Mouse (Mus musculus) 3T3-L1 (cell line): ENCODE data around the gene Foxs1.

ENCODE experiments used
- DNase-seq: peaks from one replicate; pipeline ENCODE4 v3.0.0-alpha.2; 2015; ENCODE audit warnings: low read depth, low spot score

The Foxs1 gene

DNA sequence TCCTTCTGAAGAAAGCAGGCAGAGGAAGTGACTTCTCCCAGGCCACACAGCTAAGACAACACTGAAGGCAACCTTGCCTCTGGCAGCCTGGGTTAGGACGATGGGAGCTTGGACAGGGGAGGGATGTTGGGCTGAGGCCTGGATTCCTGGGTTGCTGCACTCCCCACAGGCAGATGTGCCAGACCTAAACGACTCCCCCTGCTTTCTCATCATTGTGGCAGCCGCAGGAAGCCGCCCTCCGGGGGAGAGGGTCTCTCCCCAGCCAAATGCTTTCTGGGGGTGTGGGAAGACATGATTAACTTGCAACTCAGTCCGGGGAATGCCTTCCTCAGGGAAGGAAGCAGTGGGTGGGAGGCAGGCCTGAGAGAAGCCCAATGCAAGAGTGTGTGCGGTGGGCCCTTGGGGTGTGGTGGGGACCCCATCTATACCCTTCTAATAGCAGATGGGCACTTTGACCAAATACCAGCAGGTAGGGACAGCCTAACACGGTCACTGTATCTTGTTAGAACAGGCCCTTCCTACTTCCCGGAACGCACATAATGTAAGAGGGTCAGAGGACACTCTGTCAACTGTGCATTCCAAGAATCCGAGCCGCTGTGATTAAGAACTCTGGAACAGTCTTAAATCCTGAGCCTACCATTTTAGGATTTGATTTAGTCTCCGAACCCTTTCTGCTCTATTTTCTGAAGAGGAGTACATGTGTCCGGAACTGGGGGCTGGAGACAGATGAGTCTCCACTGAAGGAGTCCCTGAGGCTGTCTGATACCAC is 4.6 kb downstream of the Foxs1 start:
- peak; percentile 76 for DNase-seq

DNA sequence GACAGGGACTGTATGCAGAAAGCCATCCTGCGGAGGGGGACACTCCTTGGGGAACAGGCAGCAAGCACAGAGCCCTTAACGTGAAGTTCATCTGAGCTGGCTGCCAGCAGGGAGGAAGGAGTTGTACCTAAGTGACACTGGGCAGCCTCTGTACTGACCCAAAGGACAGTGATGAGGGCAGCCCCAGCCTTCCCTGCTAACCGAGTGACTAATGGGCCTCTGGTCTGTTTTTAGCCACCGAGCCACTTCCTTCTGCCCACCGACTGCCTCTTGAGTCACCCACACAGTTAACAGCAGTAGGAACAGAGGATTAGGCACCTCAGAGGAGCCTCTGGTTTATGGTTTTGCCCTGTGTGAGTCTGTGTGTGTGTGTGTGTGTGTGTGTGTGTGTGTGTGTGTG is 5.6 kb downstream of the Foxs1 start:
- peak; percentile 91 for DNase-seq

DNA sequence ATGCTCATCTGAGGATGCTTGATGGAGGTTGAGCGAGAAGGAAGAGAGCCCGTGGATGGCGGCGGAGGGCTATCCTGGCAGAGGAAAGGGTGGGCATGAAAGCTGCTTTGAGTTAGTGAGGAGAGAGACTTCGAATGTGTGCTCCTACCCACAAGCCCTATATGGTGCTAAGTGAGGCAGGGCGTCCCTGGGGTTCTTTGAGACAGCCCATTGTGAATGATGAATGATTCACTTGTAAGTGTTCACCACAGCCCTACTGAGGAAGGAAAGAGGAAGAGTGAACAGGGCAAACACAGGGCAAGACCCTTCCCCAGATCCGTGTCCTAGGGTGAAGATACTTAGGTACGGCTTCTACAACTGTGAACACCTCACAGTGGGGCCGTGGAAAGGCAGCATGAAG is 6.1 kb downstream of the Foxs1 start:
- DNase-seq = peak; percentile 79

DNA sequence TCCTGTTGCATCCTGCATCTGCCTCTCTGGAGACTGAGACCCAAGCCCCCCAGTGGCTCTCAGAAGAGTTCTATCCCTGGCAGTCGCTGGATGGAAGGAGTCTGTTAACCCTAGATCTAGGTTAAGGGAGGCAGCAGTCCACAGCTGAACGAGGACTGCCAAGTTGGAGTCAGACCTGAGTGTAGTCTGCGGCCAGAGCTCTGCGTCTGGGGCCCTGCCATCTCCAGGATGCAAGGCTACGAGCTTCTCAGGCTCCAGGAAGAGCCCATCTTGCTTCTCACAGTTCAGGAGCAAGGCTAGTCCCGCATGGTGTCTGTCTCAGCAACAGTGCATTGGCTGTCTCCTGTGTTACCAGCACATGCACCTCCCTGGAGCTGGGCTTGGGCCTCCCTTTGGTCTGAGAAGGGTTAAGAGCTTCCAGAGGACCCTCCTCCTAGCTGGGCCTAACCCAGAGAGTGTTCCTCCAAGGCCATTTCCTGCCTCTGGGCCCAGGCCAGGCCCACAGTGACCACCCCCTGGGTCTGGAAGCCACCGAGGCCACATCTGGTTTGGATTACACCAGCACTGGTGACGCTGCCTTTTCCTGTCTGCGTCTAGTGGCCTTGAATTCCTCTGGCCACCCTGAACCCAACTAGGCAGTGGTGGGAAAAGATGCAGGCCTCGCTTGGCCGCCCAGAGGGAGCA is 7.7 kb downstream of the Foxs1 start:
- peak; percentile 96 for DNase-seq

DNA sequence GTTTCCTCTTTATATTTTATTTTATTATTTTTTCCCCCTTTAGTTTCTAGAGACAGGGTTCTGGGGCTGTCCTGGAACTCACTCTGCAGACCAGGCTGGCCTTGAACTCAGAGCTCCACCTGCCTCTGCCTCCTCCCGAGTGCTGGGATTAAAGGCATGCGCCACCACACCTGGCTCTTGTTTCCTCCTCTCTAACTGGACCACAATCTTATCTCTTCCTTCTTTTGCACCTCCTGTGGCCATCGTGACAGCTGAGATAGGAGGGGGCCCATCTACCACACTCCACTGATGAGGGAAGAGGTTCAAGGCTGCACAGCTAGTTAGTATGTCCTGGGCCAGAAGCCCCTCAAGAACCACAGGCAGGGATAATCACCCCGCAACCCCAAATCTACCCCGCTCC is 8.5 kb downstream of the Foxs1 start:
- DNase-seq = no peak

DNA sequence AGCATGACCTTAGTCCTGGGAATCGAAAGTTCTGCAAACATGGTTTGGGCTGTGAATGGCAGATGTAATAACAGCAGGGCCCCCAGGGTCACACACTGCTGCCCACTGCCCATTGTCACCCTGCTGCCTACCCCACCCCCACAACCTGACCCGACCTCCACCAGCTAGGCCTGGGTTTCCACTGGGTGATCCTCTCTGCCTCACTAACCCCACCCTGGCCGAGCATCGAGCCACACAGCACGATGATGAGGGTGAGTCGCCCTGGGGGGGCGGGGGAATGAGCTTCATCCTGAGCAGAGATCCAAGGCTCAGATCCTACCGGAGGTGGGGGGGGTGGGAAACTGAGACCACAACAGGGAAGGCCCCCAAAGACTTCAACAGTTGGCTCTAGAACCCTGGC is 8.9 kb downstream of the Foxs1 start:
- no peak for DNase-seq

DNA sequence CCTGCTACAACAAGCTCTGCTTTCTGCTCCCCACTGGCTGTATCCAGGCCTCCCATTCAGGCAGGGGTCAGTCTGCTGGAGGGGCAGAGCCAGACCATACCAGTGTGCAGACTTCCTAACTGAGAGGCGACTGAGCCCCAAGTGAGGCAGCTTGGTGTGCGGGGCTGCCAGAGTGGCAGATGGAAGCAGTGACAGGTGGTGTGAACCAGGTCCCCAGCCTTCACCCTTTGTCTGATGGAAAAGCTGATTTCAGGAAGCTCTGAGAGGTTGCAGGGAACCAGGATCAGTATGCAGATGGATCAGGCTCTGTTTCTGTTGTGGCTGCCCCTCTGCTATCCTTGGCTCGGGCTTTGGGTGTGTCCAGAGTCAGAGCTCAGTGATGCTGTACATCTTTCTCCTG is 9.4 kb downstream of the Foxs1 start:
- no peak for DNase-seq

DNA sequence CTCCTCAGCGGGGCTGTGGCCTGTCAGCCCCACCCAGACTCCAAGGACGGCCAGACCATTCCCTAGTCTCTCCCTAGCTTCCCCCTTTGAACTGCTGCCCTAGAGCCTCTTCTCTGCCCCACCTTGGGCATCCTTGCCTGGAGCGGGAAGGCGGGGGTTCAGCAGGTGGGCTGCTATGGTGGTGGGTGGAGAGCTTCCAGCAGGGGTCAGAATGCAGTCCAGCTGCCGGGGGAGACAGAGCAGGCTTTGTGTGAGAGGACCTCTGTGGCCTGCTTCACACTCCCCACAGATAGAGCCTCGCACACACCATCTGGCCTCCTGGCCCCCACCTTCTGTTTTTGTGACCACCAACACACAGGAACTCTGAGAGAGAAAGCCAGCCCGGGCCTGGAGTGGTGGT is 10.6 kb downstream of the Foxs1 start:
- DNase-seq = no peak

DNA sequence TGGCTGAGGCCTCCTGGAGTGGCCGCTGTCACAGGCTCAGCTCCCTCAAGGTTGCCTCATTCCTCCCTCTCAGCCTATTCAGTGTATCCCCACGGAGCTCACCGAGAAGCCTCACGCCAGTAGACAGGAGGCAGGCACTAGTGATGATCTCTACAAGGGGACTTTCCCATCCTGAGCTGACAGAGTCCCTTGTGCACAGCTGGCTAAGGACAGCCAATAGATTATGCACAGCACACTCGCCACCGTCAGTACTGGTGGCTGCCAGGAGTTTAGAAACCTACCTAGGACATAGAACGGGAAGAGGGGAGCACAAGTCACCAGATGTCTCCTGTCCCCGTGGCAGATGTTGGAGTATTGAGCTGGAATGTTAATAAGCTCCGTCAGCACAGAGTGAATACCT is 15.3 kb downstream of the Foxs1 start:
- DNase-seq = no peak

DNA sequence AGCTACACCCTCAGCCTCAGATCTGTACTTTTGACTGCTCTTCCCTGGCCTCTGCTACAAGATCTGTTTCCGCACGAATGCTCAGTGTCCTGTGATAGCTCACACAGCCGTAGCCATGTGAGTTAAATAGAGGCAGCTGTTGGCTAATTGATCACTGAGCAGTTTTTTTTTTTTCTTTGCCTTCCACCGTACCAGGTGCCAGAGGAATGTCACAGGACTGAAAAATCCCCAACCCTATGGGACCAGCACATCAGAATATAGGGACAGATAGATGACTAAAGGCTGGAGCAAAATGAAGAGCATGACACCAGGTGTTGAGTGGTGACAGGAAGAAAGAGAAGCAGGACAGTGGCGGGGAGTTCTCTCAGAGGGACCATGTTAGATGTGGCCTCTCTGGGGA is 16.9 kb downstream of the Foxs1 start:
- no peak for DNase-seq

DNA sequence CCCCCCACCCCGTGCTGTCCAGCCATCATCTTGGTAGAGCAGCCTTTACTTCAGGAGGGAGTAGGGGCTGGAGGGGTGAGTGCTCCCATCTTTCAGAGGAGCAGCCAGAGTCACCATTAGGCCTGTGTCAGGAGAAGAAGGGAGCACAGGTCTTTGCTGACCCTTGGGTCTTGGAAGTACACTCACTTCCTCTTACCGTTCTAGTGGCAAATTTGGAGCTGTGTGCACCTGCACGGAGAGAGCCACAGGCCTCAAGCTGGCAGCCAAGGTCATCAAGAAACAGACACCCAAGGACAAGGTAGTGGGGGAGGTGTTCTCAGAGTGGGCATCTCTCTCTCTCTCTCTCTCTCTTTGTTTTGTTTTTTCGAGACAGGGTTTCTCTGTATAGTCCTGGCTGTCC is 17.6 kb downstream of the Foxs1 start:
- no peak for DNase-seq

DNA sequence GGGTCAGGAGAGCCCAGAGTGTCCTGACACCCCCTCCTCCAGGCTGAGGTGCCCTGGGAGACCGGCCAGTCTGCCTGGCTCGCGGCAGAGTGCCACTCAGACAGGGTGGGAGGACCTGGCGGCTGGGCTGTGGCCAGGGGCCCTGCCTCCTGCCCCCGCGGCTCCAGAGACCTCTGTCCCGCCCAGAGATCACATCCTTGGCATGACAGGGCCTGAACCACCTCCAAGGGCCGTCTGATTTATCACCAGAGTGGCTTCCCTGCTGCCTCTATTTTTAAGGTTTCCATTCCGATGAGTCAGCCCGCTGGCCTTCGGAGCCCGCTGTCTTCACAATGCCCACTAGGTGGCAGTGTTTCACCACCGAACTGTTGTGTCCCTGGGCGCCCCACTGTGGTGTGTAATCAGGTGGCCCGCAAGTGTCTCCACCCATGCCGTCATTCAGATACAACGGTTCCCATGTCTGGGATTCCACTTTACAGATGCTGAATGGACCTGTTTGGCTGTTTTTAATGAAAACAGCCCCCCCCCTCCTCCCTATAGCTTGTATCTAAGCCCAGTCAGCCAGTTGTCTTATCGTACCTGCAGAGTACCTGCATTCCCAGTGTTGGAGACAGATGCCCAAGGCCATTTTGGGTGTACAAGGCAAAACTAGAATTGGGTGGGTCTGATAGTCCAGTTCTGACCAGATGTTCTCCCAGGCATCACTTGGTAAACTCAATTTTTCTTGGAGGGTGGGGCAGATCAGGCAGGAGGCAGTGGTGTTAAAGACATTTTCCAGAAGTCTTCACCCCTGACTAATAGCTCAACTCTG is 18.5 kb downstream of the Foxs1 start:
- peak; percentile 99 for DNase-seq

DNA sequence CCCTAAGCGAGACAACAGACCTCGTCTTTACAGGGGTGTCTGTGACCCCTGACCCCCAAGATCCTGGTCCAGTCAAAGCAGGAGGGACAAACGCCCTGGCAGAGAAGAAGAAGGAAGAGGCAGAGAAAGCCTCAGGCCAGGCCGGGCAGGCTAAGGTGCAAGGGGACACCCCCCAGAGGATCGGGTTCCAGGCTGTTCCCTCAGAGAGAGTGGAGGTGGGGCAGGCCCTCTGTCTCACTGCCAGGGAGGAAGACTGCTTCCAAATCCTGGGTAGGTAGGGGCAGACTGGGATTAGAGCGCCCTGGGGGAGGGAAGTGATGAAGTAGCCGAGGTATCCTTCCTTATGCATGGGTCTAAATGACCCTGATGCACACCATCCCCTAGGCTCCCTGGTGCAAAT is 19.5 kb downstream of the Foxs1 start:
- peak; percentile 38 for DNase-seq

DNA sequence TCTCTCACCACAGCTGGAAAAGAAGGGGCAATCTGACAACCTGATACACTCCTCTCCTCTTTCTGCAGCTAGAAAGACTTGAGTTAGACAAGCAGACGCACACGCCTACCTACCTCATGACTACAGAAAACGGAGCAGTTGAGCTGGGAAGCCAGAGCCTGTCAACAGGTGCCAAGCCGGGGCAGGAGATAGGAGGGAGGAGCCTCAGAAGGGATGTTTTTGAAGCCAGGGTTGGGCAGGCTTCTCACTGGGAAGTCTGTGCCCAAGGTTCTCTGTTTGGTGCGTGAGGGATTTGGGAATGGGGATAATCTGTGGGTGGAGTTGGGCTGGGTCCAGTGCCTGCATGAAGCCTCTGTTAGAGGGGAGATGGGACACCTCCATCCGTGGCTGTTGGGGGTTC is 21.6 kb downstream of the Foxs1 start:
- DNase-seq = no peak

DNA sequence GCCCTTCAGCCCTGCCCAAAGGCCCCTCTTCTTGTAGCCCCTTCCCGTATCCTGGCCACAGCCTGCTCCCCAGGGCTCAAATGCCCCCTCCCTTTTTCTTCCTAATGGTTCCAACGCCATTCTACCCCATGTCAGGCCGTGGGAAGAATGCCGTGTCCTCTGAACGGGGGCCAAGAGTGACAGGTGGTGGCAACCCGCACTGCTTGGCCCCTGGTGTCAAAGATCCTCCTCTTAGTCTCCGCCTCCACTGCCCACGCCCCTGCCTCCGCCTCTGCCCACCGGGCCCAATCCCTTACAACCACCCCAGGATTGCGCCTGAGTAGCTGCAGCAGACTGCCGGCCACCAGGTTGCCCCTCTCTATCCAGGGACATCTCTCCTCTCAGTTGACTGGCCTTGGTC is 22.0 kb downstream of the Foxs1 start, which contains the start of gene Mylk2:
Mylk2 (plus strand) TSS at position 322 of the 400 bp plus-strand sequence.
- DNase-seq = no peak

DNA sequence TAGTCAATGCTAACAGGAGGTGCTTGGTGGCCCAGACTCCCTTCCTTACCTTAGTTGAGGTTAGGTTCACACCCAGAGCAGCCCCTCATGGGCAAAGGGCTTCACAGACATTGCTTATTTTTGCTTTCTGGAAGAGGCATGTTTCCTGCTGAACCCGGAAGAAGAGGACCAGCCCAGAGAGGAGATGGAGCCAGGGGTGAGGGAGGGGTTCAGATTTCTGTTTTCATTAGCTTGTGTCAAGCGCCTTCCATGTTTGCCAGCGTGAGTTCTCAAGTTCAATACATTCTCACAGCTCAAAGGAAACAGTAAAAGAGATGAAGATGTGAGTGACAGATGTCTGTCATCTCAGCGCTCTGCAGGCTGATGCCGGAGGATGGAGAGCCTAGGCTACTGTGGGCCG is 23.2 kb downstream of the Foxs1 start:
- DNase-seq = no peak

DNA sequence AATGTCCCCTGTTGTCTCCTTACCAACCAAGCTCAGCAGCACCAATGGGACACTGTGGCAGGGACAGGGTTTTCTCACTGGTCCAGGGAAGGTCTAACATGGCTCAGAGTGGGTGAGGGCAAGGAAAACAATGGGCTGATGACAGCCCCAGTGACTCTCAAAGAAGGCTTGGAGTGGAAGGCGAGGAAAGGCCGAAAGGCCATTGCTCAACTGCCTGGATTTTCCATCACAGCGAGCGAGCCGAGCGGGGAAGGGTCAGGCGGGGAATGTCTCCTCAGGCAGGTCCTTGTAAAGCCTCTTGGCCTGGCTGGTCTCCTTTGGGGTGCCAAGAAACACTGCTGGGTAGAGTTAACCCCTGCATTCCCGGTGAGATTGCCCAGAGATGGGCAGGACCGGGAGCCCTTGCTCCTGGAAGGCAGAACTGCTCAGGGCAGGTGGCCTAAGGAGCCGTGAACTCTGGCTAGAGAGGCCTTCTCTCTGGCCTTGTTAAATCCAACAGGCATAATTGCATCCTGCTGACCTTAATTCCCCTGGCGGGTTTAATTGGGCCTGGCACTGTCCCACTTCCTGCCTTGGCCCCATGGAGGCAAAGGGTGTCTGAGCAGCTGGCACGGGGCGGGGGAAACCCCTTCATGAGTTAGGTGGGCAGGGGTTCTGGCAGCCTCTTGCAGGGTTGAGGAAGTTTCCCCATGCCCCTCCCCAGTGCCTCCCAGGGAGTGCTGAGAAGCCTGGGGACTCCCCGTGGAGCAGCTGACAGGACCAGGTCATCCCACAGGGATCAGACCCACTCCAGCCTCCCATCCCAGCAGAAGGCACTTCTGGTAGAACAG is 25.7 kb downstream of the Foxs1 start:
- DNase-seq = peak; percentile 27

DNA sequence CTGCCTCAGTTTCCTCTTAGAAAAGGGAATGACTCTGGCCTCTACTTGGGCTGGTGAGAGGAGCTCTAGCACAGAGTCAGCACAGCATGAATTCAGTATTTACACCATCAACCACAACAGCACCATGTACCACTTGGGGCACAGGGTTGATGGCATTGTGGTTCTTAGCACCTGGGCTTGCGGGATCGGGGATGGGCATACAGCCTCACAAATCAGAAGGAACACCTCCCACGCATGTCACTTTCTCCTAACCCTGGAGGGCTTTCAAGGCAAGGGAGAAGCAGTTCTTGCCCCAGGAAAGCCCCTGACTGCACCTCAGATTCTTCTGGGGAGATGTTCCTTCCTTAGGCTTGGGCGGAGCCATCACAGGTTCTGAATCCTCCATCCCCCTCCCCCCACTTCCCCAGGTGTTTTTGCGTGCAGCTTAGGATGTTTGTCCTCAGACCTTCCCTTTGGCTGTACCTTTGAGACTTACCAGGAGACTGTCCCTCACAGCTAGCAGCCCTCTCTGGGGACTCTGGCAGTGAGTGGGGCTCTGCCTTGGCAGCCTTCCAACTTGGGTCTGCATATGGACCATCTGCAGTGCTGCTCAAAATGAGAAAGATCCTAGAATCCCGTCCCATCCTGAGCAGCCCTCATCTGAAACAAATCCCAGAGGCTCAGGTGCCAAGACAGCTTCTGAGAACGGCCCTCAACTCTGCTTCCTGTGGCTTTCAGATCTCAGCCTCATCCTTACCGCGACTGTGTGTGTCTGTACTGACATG is 26.6 kb downstream of the Foxs1 start:
- no peak for DNase-seq

DNA sequence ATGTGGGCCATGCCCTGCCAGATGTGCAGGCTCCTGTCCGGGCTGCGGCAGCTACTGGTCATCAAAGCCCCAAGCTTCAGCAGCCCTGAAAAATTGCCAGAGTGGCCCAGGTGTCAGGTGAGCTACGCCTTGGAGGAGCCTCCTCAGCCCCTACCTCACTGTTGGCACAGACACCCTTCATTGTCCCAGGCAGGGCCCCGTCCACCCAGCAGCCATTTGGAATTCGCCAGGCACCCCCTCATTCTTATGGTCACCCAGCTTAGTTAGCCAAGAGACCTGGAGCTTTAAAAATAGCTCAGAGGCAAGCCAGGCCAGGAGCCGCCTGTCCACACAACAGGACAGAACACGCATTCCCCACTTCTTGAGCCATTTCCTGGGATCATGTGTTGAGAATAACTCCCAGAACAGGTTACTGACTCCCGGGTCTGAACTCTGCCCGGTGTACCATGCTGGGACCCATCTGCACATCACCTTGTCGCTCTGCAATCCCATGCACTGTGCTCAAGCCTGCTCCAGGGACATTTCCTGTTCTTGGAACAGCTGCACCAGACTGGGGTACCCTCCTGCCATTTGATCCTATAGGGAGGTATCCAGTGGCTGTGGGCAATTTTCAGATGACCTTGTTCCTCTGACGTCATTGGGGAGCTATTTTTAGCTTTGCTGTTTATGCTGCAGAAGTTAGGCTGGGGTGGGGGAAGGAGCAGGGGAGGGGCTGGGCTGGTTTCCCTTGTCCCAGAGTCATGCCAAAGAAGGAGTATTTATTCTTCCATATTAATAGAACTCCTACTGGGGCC is 27.8 kb downstream of the Foxs1 start:
- peak; percentile 79 for DNase-seq

DNA sequence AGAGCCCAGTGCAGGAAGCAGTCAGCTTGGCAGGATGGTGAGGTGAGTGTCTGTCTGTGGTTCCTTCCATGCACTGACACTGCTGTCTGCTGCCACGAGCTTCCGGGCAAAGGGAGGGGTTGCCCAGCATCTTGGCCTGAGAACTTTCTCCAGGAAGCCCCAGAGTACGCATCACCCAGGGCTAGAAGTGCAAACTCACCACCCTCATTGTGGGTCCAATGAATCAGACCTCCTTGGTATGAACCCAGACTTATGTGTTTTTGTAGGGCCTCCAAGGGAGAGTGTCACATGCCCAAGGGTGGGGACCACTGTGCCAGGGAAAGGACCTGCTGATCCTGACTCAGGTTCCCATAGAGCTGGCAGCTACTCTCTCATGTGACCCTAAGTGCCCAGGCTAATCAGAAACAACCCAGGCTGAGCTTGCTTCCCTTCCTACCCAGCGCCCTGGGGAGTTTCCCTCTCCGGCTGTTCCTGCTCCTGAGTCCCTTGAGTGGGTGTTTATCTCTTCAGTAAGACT is 28.8 kb downstream of the Foxs1 start:
- DNase-seq = peak; percentile 90
